Mouse (Mus musculus) forebrain, embryonic 10.5 days (tissue): Measurements from ENCODE around the gene Cracr2a. TPM values are rescaled to one million over a fixed set of nuclear protein-coding genes. Genes with fewer than 3 reads are reported as not detected.

ENCODE experiments used
- polyA plus RNA-seq: library from polyadenylated mRNA; unstranded; fragments of >200 nt; fragmentation: Nextera tagmentation; extraction: Ambion mirVana; gene quantifications from 2 replicates; pipeline ENCODE4 v1.2.1, GENCODE M21; 2016

Gene Cracr2a
- polyA plus RNA-seq, 1 experiment from 2014 or later, result 0.73 TPM

Other genes starting within 250 kb of the Cracr2a start
- 35.3 and 38.8 TPM in 2 replicates for gene Parp11, start 114.5 kb upstream of the Cracr2a start, polyA plus RNA-seq
- 5.0 and 5.2 TPM in 2 replicates for gene Prmt8, start 208.1 kb downstream of the Cracr2a start, polyA plus RNA-seq